Mouse (Mus musculus) CH12.LX (cell line): Measurements from ENCODE around the gene Serinc5.

ENCODE experiments used
- CTCF ChIP-seq, 2 experiments: IDR thresholded peaks in 1 of 2; conservative IDR thresholded peaks in 1 of 2; 2 replicates each; pipeline ENCODE4 v1.5.1; 2011 to 2012; ENCODE audit warnings: low read depth in 2 of 2, low read length in 2 of 2, improper control_type of control experiment in 1 of 2, inconsistent platforms in 1 of 2, mild to moderate bottlenecking in 1 of 2, moderate library complexity in 1 of 2
- JUND ChIP-seq: conservative IDR thresholded peaks from 2 replicates; pipeline ENCODE4 v1.6.1; 2011; ENCODE audit warnings: low read depth, low read length, improper control_type of control experiment
- KAT2A ChIP-seq: IDR thresholded peaks from 2 replicates; pipeline ENCODE4 v1.6.1; 2012; ENCODE audit warnings: low read length, improper control_type of control experiment, inconsistent platforms; ENCODE audit not compliant: insufficient replicate concordance
- MAFK ChIP-seq: IDR thresholded peaks from 2 replicates; pipeline ENCODE4 v1.6.1; 2011; ENCODE audit warnings: low read length, improper control_type of control experiment; ENCODE audit not compliant: insufficient replicate concordance
- MAX ChIP-seq: IDR thresholded peaks from 2 replicates; pipeline ENCODE4 v1.6.1; 2011; ENCODE audit warnings: low read length, improper control_type of control experiment
- POLR2A ChIP-seq: IDR thresholded peaks from 2 replicates; pipeline ENCODE4 v1.6.1; 2011; ENCODE audit warnings: low read depth, mild to moderate bottlenecking, improper control_type of control experiment, low read length
- POLR2AphosphoS2 ChIP-seq: IDR thresholded peaks from 2 replicates; pipeline ENCODE4 v1.6.1; 2011; ENCODE audit warnings: low read depth, low read length, improper control_type of control experiment
- ZC3H11A ChIP-seq: IDR thresholded peaks from 2 replicates; pipeline ENCODE4 v1.6.1; 2012; ENCODE audit warnings: low read depth, mild to moderate bottlenecking, inconsistent platforms, low read length, improper control_type of control experiment

GRCm38 (mm10) chr13:92707941-92708340 is 97.0 kb downstream of the Serinc5 start:
- no peak for TF ChIP-seq KAT2A
- TF ChIP-seq MAX = no peak
- TF ChIP-seq POLR2A = no peak
- no peak for TF ChIP-seq MAFK
- TF ChIP-seq CTCF (conservative IDR thresholded peaks at IDR 0.05 in 1 of 2, IDR thresholded peaks at IDR 0.05 in 1 of 2; ENCODE audit: low read depth in 2 of 2, low read length in 2 of 2) = peak in 1 of 2 experiments; percentile 28; a peak in 2 of 4 replicates
- no peak for TF ChIP-seq POLR2AphosphoS2
- TF ChIP-seq JUND = no peak
- no peak for TF ChIP-seq ZC3H11A
